Mouse (Mus musculus) kidney, postnatal 36 days (tissue): ENCODE results near the gene C1qtnf5.
"Not testable (repeated sequence)": the region's sequence is repeated elsewhere in the genome, so short reads cannot be mapped to it uniquely, and the experiment has no call there.

ENCODE experiments used
- DNase-seq, 2 experiments: peaks; one replicate each; pipeline ENCODE4 v3.0.0; 2021 to 2022; ENCODE audit warnings: mixed read lengths in 2 of 2

Gene C1qtnf5

DNA sequence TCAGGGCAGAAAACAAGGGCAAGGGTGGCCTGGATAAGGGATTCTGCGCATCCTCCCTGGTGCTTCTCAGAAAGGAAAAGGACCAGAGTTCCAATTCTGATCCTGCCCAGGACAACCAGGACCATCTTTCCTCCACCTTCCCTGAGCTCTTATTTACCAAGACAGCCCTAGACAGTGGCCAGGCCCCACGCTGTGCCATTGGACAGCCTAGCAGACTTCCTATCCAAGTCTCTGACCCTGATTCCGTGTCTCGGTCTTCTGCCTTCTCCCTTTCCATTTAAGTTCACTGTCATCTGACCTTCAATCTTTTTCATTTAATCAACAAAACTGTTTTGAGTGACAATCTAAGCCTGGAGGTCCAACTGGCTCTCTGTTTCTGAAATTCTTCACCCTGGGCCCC, 449 bp upstream of the C1qtnf5 start:
- no peak for DNase-seq

DNA sequence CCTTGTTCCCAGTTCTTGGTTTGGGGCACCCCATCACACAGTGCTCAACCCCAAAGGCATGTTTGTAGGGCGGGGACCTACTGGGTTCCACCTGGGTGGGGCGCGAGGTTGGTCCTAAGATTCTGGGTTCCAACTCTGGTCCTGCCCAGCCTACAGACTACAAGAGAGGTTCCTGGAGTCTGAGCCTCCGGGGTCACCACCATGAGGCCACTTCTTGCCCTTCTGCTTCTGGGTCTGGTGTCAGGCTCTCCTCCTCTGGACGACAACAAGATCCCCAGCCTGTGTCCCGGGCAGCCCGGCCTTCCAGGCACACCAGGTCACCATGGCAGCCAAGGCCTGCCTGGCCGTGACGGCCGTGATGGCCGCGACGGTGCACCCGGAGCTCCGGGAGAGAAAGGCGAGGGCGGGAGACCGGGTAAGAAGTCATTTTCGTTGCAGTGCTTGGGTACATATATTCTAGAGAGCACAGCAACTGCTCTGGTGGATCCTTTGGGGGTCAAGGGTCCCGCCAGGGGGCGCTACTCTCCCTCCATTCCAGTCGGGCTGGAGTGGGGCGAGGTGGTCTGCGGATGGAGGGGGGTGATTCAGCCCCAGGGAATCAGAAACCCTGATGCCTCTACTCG, 623 bp downstream of the C1qtnf5 start:
- peak in 1 of 2 experiments; percentile 73 for DNase-seq

DNA sequence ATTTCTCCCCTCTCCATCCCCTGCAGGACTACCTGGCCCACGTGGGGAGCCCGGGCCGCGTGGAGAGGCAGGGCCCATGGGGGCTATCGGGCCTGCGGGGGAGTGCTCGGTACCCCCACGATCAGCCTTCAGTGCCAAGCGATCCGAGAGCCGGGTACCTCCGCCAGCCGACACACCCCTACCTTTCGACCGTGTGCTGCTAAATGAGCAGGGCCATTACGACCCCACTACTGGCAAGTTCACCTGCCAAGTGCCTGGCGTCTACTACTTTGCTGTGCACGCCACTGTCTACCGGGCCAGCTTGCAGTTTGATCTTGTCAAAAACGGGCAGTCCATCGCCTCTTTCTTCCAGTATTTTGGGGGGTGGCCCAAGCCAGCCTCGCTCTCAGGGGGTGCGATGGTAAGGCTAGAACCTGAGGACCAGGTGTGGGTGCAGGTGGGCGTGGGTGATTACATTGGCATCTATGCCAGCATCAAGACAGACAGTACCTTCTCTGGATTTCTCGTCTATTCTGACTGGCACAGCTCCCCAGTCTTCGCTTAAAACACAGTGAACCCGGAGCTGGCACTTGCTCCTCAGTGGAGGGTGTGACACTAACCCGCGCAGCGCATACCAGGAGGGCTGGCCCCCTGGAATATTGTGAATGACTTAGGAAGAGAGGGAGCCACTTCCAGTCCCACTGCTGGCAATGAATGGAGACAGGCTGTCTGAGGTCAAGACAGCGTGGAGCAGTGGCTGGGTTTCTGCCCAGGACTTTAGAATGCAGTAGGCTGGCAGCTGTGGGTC, 1.4 kb downstream of the C1qtnf5 start:
- DNase-seq: no peak

GRCm38 (mm10) chr9:44109360-44110095, 2.5 kb downstream of the C1qtnf5 start:
- peak; percentile 68 to 88 for DNase-seq

- DNase-seq: not testable (repeated sequence)
Observed at GRCm38 (mm10) chr9:44111909-44112308, 4.9 kb downstream of the C1qtnf5 start.

DNA sequence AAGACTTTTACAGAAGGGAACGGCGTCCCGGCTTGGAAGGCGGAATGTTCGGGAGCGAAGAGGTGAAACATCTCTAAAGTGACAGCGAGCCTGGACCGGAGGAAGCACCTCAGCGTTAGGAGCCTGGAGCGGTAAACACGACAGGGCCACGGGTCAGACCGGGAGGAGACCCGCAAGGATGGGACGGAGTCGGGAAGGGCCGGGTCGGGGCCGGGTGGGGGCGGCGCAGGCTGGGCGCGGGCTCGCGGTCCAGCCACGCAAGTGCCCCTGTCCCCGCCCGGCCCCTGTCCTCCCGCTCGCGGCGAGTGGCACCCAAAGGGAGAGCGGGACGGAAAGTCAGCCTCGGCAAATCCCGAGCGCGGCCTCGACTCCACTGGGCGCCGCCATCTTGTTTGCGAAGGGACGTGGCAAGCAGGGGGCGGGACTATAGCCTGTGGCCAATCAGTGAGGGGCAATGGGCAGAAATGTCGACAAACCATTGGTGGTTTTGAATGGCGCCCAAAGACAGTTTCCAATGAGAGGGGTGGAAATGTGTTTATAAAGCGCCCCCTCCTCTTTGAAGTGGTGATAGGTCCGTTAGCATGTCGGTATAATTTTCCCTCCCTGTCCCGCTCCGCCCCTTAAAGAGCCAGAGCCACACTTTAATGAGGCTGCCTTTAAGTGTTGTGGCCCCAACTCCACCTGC, 6.2 kb downstream of the C1qtnf5 start, which contains the start of the genes Gm49380 and Rnf26:
Gene Gm49380 (minus strand): TSS at position 396 of the 685 bp plus-strand sequence.
Gene Rnf26 (minus strand): TSS at position 413 of the 685 bp plus-strand sequence.
- DNase-seq: peak; percentile 97 to 98

DNA sequence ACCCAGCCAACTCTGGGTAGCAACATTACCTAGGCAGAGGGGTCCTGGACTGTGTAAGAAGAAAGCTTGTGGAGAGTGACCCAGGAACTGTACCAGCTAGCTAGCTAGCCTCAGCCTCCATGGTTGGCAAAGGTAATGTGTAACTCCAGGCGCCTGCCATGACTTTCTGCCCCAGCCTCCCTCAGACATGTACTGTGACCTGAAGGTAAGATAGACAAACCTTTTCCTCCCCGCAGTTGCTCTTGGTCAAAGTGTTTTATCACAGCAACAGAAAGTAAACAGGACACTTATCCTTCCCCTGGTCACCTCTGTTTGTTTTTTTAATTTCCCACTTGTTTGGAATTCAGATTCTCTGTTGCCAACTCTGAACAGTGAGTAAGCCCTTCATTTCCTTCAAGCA, 7.4 kb downstream of the C1qtnf5 start:
- peak in 1 of 2 experiments; percentile 55 for DNase-seq

- DNase-seq: no peak
Observed at GRCm38 (mm10) chr9:44115599-44115998, 8.6 kb downstream of the C1qtnf5 start.

DNA sequence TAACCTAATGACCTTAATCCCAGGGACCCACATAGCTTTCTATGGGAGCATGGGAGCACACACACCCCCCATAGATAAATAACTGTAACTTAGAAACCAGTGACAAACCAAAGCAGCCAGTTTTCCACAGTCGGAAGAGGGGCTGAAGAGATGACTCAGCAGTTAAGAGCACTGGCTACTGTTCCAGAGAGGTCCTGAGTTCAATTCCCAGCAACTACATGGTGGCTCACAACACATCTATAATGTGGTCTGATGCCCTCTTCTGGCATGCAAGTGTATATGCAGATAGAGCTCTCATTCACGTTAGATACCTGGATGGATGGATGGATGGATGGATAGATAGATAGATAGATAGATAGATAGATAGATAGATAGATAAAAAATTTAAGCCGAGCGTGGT, 9.1 kb downstream of the C1qtnf5 start:
- no peak for DNase-seq

DNA sequence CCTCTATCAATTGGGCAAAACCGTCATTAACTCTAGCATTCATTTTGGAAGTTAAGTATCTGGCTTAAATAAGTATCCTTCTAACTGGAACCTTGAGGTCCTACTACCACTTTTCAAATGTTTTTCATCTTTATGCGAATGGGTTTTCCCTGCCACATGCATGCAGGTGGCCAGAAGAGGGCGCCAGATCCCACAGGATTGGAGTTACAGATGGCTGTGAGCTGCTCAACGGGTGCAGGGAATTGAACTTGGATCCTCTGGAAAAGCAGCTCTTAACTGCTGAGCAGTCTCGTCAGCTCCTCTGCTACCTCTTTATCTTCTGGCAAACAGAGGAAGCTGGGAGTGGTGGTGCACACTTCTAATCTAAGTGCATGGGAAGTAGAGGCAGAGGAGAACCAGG, 12.0 kb downstream of the C1qtnf5 start:
- peak in 1 of 2 experiments; percentile 81 for DNase-seq

DNA sequence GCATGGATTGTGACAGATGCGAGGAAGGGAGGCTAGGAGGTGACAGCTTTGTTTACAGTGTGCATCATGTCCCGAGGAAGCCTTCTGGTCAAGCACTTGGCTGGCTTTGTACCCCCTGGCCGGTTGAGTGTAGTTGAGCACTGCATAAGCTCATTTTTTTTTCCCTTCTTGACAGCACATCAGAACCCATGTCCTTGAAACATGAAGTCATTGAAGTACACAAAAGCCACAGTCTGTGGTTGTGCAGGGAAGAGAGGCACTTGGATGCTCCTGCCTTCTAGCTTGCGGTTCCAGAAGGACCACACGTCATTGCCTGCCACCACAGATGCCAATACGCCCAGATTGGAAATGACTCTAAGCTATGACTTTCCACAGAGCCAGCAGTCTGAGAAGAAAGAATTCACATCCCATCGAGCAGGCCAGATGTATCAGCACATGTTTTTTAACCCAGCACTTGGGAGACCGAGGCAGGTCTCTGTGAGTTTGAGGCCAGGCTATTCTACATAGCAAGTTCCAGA, 13.0 kb downstream of the C1qtnf5 start:
- no peak for DNase-seq

GRCm38 (mm10) chr9:44124317-44124716, 17.3 kb downstream of the C1qtnf5 start:
- DNase-seq: peak in 1 of 2 experiments; percentile 38

DNA sequence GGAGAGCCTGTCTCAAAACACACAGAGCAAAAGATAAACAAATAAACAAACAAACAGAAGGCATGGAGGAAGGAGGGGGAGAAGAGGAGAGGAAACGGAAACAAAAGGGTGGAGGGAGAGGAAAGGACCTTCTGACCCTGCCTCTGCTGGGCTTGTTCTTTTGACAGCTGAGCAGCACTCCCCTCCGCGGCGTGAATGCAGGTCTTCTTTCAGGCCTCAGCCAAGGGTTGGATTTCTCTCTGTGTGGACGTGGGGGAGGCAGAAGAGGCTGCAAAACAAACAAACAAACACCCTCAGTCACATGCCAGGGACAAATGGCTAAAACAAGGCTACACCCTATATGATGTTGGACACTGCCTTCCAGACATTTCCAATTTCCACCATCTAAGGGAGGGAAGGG, 18.0 kb downstream of the C1qtnf5 start:
- peak in 1 of 2 experiments; percentile 46 for DNase-seq

GRCm38 (mm10) chr9:44125546-44126428, 18.7 kb downstream of the C1qtnf5 start:
- peak; percentile 92 to 95 for DNase-seq

DNA sequence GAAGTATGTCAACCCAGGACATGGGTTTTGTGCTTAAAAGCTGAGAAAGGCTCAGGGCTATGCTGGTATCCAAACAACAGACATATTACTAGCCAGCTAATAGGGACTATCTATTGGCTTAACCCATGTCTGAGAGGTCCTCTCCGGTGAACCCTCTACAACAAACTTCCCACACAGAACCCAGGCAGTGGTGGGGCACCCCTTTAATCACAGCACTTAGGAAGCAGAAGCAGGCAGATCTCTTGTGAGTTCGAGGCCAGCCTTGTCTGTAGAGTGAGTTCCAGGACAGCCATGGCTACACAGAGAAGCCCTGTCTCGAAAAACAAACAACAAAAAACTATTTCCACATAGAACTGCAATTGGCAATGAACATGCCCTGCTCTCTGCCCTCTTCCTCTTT, 19.7 kb downstream of the C1qtnf5 start:
- DNase-seq: no peak

GRCm38 (mm10) chr9:44127351-44127801, 20.3 kb downstream of the C1qtnf5 start:
- DNase-seq: peak; percentile 81 to 86

GRCm38 (mm10) chr9:44129633-44130032, 22.6 kb downstream of the C1qtnf5 start:
- DNase-seq: no peak

DNA sequence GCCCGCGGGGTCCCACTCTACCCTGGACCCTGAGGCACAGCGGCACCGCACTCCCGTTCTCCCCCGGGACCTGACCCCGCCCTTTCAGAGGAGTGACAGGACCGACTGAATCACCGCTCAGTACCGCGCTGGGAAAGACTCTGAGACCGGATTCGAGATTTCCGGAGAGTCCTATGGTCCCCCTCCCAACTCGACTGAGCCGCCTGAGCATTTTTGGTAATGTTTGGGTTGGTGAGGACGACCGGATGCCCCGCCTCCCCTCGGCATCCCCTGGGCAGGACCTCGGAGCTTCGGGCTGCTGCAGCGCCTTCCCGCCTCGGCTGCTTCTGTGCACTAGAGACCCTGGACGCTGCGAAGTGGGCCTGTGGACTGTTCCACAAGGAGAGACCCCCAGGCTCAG, 23.0 kb downstream of the C1qtnf5 start:
- peak; percentile 85 to 89 for DNase-seq

- peak; percentile 48 to 61 for DNase-seq
Observed at GRCm38 (mm10) chr9:44130581-44131275, 23.7 kb downstream of the C1qtnf5 start.

- no peak for DNase-seq
Observed at GRCm38 (mm10) chr9:44131276-44131590, 24.2 kb downstream of the C1qtnf5 start.

- no peak for DNase-seq
Observed at GRCm38 (mm10) chr9:44132200-44132599, 25.2 kb downstream of the C1qtnf5 start.
